Comparison of ENCODE assay signal across 9 mouse cellular contexts in genomic region chr19:58762848-58763541, GRCm38 (mm10). TPM values are rescaled to one million over a fixed set of nuclear protein-coding genes. Genes with fewer than 3 reads are reported as not detected.
DNase-seq lines count a peak whose midpoint lies in the region; ATAC-seq and TF ChIP-seq lines count a peak whose summit lies in the region.
"Had no signal": no experiment of that assay in that cellular context is flagged by ENCODE, and none has a peak within 500 bp of the region (broad histone marks: within the 10 kb centered on the region; RNA-seq: fewer than 3 reads in every experiment).

No protein-coding gene starts in this region.

- H3K9me3 ChIP-seq in hindbrain, embryonic 10.5 days = no peaks in the 10 kb centered on the region
- no peaks in the 10 kb centered on the region for H3K9me3 ChIP-seq in lung, embryonic 14.5 days (ENCODE audit: low read depth, low read length)

- no peaks in the 10 kb centered on the region for H3K36me3 ChIP-seq in hindbrain, embryonic 10.5 days
- H3K36me3 ChIP-seq in lung, embryonic 14.5 days (ENCODE audit: insufficient read depth) = no peaks in the 10 kb centered on the region

- H3K4me2 ChIP-seq in lung, embryonic 14.5 days = no peak overlapping the region

- H3K27me3 ChIP-seq in hindbrain, embryonic 10.5 days (ENCODE audit: insufficient read depth, poor library complexity, severe bottlenecking) = peaks cover 27% of the 10 kb centered on the region
- H3K27me3 ChIP-seq in lung, embryonic 14.5 days (ENCODE audit: insufficient read depth, low read length) = no peaks in the 10 kb centered on the region

- H3K4me1 ChIP-seq in hindbrain, embryonic 10.5 days (replicated peaks) = peaks cover 22% of the 10 kb centered on the region
- H3K4me1 ChIP-seq in lung, embryonic 14.5 days (ENCODE audit: insufficient read depth) = no peaks in the 10 kb centered on the region

- DNase-seq in 416B (ENCODE audit: low read depth) = peak; percentile 18
- peak; percentile 14 to 19 for DNase-seq in cerebellum, adult 18-20 months
- peak; percentile 77 for DNase-seq in forelimb bud, embryonic 11.5 days (ENCODE audit: low read depth, low spot score)
- DNase-seq in hindbrain, embryonic 10.5 days (ENCODE audit: low spot score) = peak; percentile 79
- peak; percentile 26 for DNase-seq in layer of hippocampus, adult 9-10 months (ENCODE audit: low spot score)
- DNase-seq in lung, embryonic 14.5 days = peak; percentile 85
- peak; percentile 33 for DNase-seq in retina, adult 2 months (ENCODE audit: low read depth, low spot score)
- DNase-seq in thymus, postnatal 14 days = no peak

- H3K4me3 ChIP-seq in hindbrain, embryonic 10.5 days = no peak overlapping the region
- H3K4me3 ChIP-seq in lung, embryonic 14.5 days (ENCODE audit: low read depth, low read length) = no peak overlapping the region
- H3K4me3 ChIP-seq: myocyte had no signal

- no peak overlapping the region for H3K9ac ChIP-seq in lung, embryonic 14.5 days

- peak; percentile 97 for TF ChIP-seq CTCF in lung, embryonic 14.5 days (IDR thresholded peaks at IDR 0.05; ENCODE audit: low read depth)

- WGBS in hindbrain, embryonic 10.5 days = 14% methylated on average over 12 of the region's 12 CpGs
- 10% methylated on average over 12 of the region's 12 CpGs for WGBS in lung, embryonic 14.5 days

- ATAC-seq in lung, embryonic 14.5 days (ENCODE audit: insufficient read depth) = peak; percentile 81

- H3K27ac ChIP-seq in hindbrain, embryonic 10.5 days = 0 out of 2 replicates have a peak overlapping the region, but pooled peaks have one; percentile 29
- no peak overlapping the region for H3K27ac ChIP-seq in lung, embryonic 14.5 days (ENCODE audit: low read depth)

RNA-seq across cellular contexts. Expression of gene Pnliprp2, which starts 3.5 kb away (rescaled TPM):
- not detected in 2 replicates for polyA plus RNA-seq in hindbrain, embryonic 10.5 days (2016; fragmentation: Nextera tagmentation; extraction: Ambion mirVana)
- 0.35 and 0.38 TPM in 2 replicates for polyA plus RNA-seq in lung, embryonic 14.5 days (2014; fragmentation: Nextera tagmentation; extraction: Ambion mirVana)
- polyA plus RNA-seq: myocyte had no signal

RNA-seq across cellular contexts. Expression of gene 1700019N19Rik, which starts 31.3 kb away (rescaled TPM):
- polyA plus RNA-seq in hindbrain, embryonic 10.5 days (2016; fragmentation: Nextera tagmentation; extraction: Ambion mirVana) = 0.16 TPM in 1 of 2 replicates, not detected in the other
- not detected in 2 replicates for polyA plus RNA-seq in lung, embryonic 14.5 days (2014; fragmentation: Nextera tagmentation; extraction: Ambion mirVana)
- polyA plus RNA-seq: myocyte had no signal

RNA-seq across cellular contexts. Expression of gene Pnliprp1, which starts 34.3 kb away (rescaled TPM):
- polyA plus RNA-seq in hindbrain, embryonic 10.5 days (2016; fragmentation: Nextera tagmentation; extraction: Ambion mirVana) = not detected in 2 replicates
- polyA plus RNA-seq in lung, embryonic 14.5 days (2014; fragmentation: Nextera tagmentation; extraction: Ambion mirVana) = 0.69 and 1.0 TPM in 2 replicates
- polyA plus RNA-seq: myocyte had no signal
